Mouse (Mus musculus): ENCODE results near the gene Rdh8.
"Not testable (repeated sequence)": the region's sequence is repeated elsewhere in the genome, so short reads cannot be mapped to it uniquely, and the experiment has no call there.

Rdh8 gene

DNA sequence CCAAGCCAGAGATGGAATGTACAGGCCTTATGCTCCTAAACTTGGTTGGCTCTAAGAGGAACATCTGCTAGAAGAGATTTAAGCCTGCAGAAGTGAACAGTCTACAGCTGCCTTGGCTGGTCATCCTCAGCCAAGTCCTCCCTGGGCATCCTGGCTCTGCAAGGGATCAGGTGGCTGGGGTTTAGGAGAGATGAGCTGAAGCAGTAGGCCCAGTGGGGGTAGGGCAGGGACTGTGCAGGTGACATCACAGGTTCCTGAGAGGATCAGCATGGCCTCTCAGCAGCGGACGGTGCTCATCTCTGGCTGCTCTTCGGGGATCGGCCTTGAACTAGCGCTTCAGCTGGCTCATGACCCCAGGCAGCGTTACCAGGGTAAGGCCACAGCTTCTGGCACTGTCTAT is at the start of gene Rdh8:
Gene Rdh8 (plus strand): TSS at position 268 of the 400 bp plus-strand sequence.
- DNase-seq (ENCODE audit: low spot score), result no peak

DNA sequence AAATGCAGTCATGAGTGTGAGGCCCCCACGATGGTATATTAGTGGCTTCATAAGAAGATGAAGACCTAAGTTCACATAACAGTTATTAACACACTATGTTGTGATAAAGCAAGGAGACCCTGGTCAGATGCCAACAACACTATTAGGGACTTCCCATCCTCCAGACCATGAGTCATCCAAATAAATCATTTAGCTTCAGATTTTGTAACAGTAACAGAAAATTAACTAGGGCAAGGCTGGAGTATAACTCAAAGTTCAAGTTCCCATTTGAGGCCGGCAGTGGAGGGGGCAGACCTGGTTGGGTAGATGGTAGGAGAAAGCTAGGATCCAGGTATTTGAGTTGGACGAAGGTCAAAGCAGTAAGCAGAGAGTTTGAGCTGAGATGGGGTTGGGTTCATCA is 37.0 kb upstream of the Rdh8 start:
- no peak for DNase-seq (ENCODE audit: low spot score)

DNA sequence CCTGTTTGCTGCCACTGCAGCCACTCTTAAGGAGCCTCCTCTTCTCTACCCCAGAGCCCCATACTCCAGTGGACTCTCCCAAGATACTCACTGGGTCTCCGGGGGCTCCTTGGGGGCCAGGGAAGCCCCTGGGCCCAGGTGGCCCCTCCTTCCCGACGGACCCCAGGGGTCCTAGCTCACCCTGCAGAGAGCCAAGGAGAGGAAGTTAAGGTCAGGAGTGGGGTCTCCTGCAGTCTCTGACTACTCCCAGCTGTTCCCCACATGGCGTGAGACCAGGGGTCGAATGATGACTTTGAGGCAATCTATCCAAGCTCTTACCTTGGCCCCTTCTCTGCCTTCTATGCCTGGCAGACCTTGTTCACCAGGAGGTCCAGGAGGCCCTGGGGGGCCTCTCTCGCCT is 33.2 kb upstream of the Rdh8 start:
- no peak for DNase-seq (ENCODE audit: low spot score)

DNA sequence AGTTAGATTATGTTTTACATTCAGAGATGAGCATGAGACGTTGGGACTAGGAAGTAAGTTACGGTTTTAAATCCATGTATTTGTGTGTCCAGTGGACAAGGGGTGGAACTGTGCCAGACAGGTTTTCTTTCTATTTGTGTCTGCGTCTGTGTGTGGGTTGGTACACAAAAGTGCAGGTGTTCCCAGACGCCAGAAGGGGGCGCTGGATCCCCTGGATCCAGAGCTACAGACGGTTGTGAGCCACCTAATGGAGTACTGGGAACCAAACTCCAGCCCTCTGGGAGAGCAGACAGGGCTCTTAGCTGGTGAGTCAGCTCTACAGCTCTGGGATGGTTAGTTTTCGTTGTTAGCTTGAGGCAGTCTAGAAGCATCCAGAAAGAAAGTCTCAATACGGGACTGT is 30.3 kb upstream of the Rdh8 start:
- no peak for DNase-seq (ENCODE audit: low spot score)

DNA sequence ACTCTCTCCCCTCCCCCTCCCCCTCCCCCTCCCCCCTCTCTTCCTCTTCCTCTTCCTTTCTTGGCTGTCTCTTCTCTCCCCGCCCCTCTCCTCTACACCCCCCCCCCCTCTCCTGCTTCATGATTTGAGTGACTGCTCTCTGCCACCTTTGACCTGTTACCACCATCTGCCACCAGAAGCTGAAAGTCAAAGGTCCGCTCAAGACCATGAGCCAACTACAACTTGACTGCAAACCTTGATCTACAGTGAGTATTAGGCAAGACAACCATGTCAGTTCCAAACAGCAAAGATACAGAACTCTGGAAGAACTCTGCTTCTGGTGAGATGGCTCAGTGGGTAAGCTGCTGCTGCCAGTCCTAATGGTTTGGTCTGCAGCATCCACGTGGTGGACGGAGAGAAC is 28.7 kb upstream of the Rdh8 start:
- no peak for DNase-seq (ENCODE audit: low spot score)

DNA sequence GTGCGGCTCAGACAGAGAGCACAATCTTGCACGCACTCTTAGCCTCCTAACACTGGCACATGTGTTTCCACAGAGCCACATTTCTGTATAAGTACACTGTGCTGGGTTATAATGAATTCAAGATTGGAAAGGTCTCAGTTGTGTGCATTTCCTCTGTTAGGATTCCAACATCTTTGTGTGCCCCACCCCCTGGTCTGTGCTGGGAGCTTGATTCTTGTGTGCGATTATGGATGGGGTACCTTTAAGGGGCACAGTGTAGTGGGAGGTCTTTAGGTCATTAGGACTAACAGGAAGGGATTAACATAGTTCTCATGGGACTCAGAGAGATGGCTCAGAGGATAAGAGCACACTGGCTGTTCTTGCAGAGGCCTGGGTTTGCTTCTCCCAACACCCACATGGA is 28.0 kb upstream of the Rdh8 start:
- DNase-seq (ENCODE audit: low spot score), result no peak

DNA sequence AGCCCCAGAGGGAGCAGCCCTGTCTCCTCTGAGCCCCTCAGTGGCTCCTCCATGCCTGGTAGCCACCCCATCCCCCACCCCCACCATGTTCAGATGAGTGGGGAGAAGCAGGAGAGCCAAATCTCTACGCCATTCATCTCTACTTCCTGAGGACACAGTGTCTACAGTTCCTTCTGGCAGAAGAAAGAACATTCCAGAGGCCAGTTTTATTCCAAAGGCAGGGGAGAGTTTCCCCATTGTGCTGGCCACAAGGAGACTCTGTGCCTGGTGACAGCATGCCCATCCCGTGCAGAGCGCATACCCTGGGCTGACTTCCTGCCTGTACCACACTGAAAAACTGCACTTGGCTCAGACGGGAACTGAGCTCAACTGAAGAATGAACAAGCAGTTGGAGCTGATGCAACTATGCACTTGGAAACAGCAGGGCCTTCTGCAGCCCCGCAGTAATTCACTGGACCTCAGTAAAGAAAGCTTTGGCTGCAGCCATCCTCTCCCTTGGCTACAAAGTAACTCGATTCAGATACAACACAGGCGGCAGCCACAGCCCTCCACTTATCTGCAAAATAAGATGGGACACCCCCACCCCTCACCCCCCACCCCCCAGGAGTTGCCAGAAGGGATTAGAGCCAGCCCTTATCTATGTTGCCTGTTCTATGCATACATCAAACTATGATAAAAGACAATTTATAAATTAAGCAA is 24.0 kb upstream of the Rdh8 start:
- DNase-seq (ENCODE audit: low spot score), result no peak

DNA sequence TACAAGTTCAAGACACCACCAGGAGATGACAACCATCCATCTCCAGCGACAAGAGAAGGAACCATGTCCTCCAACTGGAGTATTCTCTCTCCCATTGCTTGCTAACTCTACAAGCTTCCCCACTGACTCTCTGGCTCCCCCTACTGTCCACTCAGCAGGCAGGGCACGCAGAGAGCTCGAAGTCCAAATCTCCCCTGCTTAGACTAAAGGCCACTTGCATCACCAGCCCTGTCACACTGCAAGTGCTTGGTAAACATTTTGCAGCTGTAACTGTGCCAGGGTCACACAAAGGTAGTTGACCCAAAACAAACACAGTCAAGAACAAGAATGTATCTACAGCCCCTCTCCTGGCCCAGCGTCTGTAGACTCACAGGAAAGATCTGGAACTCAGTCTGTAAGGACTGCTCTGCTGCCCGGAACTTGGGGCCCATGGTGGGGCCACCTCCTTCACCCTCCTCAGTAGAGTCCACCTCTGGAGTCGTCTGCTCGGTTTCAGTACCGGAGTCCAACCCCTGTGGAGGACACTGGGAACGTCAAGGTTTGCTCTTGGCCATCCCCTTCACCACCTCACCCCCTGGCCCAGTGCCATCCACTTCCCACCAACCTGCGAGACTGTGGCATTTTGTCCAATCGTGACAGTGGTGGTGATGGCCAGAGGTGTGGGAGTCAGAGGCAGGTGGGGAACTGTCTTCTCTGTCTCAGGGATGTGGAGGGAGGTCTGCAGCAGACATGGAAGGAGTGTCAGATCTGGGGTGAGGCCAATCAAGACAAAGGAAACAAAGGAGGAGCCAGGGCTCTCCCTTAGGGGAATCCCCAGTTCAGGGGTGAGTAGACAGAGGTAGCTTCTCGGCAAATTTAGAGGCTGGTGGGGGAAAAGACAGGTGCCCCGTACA is 13.8 kb upstream of the Rdh8 start:
- no peak for DNase-seq (ENCODE audit: low spot score)

DNA sequence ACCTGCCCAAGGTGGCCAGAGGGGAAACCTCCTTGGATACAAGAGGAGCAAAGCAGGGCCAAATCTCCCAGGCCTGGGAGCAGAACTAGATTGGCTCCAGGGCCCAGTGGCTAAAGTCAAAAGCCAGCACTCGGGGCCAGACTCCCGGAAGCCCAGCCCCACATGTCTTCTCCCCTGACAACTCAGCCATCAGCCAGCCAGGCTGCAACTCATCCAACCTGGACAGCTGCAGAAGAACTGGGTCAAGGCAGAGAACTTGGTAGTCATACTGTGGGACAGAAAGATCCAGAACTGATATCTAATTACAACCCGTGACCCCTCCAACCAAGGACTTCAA is 13.2 kb upstream of the Rdh8 start:
- no peak for DNase-seq (ENCODE audit: low spot score)

DNA sequence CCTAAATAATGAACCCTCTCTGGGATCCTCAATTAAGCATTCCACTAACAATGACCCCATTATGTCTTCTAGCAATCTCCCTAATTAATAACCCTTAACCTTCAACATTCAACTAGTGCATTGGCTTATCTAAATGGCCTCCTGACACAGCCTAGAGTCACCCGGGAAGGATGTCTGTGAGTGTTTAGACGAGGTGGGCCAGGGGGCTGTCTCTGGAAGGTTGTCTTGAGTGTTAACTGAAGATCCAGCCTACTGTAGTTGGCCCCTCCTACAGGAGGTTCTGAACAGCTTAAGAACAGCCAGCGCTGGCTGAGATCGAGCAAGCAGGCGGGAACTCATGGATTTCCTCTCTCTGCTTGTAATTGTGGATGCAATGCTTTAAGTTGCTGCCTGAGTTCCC is 12.6 kb upstream of the Rdh8 start:
- DNase-seq (ENCODE audit: low spot score), result no peak

DNA sequence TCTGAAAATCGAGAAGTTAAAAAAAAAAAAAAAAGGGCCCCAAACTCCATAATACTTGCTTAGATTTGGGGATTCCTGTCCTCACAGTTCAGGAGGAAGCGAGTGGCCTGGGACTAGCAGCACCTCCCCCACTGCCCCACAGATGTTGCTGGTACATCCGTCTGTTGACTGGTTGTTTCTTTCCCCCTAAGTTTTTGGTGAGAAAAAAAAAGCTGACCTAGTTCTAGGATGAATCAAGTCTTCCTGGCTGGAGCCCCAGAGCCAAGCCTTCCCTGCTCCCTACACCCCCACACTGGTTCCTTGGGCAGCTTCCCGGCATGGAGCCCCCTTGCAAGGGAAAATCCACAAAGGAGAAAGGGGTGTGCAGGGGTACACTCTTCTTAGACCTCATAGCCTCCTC is 8.0 kb upstream of the Rdh8 start:
- DNase-seq (ENCODE audit: low spot score), result no peak

DNA sequence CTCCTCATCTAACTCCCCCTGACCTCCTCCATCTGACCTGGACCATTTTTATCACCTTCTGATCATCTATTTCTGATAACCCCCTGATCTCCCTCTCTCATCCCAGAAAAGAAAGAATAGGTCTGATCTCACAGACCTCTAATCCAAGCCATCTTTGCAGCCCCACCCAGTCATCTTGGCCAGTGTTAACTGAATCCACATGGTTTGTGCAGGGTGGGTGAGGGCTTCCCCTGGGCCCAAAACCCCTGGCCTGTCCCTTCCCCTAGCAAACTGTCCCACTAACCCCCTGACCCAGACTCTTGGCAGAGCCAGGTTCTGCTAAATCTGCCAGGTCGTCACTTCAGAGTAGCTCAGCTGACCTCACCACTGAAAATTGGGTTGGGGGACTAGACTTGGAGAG is 7.5 kb upstream of the Rdh8 start:
- DNase-seq (ENCODE audit: low spot score), result no peak

DNA sequence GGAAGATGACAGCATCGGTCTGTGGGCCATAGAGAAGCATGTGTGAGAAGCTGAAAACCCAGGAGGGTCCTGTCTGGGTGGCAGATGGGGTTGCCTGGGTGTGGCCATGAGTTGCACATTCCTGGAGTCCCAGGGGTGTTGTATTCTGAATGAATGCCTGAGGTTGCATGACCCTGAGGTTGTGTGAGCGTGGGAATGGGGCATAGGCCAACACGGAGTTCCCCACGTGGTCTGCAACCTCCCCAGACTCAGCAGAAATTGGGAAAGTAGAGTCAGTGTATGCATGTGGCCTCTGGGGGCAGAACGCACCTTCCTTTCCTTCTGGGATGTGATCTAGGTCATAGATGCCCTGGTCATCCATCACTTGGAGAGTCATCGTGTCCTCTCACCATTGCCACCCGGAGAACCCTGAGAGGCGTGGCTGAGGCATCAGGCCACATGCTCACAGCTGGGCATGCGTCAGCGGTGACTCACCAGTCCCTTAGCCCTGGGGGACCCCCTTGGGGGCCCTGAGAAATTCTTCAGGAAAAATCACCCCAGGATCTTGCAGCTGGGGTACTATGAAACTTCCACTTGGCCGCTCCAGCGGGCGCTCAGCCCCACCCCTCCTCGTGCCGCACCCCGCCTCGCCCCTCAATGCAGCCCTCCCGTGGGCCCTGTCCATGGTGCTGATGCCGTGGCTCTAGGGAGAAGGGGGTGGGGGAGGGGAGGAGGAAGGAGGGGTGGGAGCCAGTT is 5.6 kb upstream of the Rdh8 start:
- no peak for DNase-seq (ENCODE audit: low spot score)

DNA sequence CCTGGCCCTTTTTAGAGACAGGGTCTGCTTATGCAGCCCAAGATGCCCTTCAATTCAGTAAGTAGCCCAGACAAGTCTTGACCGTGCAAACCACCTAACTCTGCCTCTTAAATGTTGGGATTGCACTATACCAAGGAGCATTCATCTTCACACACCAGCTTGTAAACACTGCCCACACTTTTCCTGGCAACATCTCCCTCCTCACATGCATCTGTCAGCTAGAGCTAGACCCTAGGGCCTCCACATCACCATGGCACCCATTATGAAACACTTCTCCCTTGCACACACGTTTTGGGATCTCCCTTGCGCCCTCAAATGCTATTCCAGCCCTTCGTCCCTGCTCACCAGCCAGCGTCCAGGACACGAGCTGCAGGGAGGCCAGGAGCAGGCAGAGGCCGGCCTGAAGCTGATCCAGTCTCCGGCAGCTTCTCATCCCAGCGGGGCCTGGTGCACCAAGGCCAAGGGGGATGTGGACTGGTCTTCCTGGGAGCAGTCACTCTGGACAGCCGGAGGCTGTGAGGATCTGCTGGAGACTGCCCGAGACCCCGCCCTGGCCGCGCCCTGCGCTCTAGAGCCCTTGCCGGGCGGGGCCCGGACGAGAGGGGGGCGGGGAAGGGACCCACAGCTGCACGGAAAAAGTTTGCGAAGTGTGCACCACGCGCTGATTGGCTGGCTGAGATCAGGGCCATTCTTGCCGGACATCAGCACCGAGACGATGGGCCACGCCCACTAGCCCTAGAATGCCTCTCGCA is 3.6 kb upstream of the Rdh8 start, which contains the start of gene Col5a3:
Gene Col5a3 (minus strand): TSS at position 547 of the 752 bp plus-strand sequence.
- DNase-seq (ENCODE audit: low spot score), result peak; percentile 39

DNA sequence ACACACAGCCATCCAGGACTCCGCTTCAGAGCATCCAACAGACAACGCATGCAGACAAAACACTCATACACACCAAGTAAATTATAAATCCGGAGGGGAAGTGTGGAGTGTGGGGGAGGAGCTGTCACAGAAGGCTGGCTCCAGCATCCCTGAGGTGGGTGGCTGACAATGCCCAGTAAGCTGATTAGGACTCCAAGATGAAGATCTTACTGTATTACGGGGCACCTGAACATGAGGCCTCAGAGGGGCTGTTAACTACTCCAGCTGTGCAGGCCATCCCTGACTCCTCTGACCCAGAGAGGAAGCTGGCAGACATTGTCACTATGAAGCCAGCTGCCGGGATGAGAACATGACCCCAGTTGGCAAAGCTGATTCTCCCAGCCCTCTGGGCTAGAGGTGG is 1.7 kb downstream of the Rdh8 start:
- DNase-seq (ENCODE audit: low spot score), result no peak

DNA sequence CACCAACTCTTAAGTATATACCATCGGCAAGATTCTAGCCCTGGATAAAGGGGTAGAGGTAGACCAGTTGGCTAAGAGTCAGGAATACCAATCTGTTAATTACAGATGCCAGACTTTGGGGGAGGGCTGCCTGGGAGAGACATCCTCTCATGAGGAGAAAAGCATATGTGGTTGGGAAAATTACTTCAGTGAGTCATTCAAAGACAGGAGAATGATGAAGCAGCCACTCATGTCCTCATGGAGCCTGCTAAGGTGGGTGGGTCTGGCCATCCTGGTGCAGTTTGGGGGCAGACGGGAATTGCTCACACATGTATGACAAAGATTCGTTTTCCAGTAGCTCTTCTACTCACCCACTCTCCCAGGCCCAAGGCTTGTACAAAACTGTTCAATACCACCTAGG is 4.5 kb downstream of the Rdh8 start:
- DNase-seq (ENCODE audit: low spot score), result no peak

DNA sequence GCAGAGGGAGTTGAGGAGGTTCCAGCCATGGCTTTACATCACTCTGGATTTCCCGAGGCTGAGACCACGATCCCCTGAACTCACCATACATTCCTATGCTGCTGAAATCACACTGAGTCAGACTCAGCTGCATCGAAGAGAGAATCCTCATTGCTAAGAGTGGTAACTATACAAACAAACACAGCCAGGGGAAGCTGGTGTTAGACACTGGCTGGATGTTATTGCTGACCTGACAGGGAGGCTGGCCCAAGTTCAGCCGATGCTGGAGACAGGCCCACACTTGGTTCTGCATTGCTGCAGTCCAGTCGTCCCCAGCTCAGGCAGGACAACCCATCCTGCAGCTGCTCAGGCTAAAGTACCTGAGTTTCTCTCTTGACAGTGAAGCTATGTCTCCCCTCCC is 7.5 kb downstream of the Rdh8 start:
- DNase-seq (ENCODE audit: low spot score), result no peak

DNA sequence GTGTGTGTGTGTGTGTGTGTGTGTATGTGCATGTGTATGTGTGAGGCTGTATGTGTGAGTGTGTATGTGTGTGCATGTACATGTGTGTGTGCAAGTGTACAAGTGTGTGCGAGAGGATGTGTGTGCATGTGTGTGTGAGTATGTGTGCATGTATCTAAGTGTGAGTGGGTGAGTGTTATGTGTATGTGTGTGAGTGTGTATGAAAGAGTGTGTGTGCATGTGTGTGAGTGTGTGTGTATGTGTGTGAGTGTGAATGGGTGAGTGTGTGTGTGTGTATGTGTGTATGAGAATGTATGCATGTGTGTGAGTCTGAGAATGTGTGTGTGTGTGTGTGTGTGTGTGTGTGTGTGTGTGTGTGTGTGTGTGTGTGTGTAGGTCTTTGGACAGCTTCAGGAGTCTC is 9.8 kb downstream of the Rdh8 start:
- no peak for DNase-seq (ENCODE audit: low spot score)

DNA sequence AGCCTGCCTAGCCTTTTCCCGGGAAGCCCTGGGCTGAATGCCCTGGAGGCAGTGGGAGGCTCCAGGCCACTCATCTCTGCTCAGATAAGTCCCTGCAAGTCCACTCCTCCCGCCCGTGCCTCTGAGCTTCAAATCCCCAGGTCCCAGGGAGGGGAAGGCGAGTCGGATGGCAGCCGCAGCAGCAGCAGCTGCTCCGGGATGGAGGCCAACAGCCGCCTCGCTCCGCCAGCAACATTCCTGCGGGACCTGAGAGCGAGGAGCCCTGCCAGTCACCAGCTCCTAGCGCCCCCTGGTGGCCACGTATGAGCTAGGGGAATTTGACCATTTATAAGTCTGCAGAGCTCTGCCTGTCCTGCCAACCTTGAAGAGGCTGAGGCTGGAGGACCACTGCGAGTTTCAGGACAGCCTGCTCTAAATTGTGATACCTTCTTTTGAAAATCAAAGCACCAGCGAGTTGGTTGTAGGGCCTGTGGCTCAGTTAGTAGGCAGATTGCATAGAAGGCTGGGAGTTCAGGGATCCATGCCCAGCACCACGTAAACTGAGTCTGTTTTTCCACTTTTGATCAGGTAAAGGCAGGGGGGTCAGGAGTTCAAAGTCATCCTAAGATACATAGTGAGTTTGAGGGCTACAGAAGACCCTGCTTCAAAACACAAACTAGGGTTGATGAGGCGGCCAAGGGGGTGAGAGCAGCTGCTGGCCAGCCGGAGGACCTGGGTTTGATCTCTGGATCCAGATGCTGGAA is 12.8 kb downstream of the Rdh8 start:
- DNase-seq (ENCODE audit: low spot score), result peak; percentile 97

DNA sequence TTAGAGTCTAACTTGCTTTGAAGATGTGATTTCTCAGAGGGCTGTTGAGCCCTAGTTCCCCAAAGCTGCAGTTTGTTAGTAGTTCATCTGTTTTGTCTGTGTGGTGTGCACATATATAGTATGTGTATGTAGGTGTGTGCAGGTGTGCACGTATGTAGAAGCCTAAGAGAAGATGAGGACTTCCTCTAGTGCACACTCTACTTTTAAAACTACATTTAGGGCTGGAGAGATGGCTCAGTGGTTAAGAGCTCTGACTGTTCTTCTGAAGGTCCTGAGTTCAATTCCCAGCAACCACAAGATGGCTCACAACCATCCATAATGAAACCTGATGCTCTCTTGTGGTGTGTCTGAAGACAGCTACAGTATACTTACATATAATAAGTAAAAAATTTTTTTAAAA is 16.6 kb downstream of the Rdh8 start:
- no peak for DNase-seq (ENCODE audit: low spot score)

DNA sequence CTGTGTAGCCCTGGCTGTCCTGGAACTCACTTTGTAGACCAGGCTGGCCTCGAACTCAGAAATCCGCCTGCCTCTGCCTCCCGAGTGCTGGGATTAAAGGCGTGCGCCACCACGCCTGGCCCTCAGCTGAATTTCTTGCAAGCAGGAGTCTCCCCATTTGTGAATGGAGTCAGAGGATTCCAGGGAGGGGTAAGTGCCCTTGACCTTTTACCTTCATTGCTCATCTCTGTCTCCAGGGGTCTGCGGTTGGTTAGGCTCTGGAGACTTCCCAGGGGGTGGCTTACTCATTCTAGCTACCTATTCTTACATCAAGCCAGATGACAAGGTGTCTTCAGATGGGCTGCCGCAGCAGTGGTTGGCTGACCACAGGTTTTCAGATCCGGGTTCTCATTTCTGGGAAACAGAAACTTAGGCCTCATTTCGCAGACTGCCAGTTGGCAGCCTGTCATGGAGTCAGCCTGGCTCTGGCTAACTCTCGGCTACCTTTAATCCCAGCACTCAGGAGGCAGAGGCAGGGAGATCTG is 17.2 kb downstream of the Rdh8 start:
- DNase-seq (ENCODE audit: low spot score), result not testable (repeated sequence)

Data from ovary, postnatal 14 days (tissue).